Mouse (Mus musculus) ovary, postnatal 36 days (tissue): ENCODE results near the gene Farsa.
"Not testable (repeated sequence)": the region's sequence is repeated elsewhere in the genome, so short reads cannot be mapped to it uniquely, and the experiment has no call there.

ENCODE experiments used
- DNase-seq: peaks from one replicate; pipeline ENCODE4 v3.0.0; 2022; ENCODE audit warnings: low spot score, mixed read lengths

Farsa gene

GRCm38 (mm10) chr8:84873016-84873415 lies 16.2 kb downstream of the Farsa start:
- DNase-seq: no peak

- DNase-seq: no peak
Observed at GRCm38 (mm10) chr8:84874339-84874738, 17.6 kb downstream of the Farsa start.

GRCm38 (mm10) chr8:84877297-84878035 lies 20.7 kb downstream of the Farsa start:
- DNase-seq: no peak

- DNase-seq: no peak
Observed at GRCm38 (mm10) chr8:84878915-84879314, 22.1 kb downstream of the Farsa start.

- no peak for DNase-seq
Observed at GRCm38 (mm10) chr8:84884728-84885127, 27.9 kb downstream of the Farsa start.

GRCm38 (mm10) chr8:84888280-84888679 lies 31.5 kb downstream of the Farsa start:
- DNase-seq: no peak

- DNase-seq: no peak
Observed at GRCm38 (mm10) chr8:84889141-84889540, 32.4 kb downstream of the Farsa start.

GRCm38 (mm10) chr8:84892993-84893708 lies 36.4 kb downstream of the Farsa start:
- no peak for DNase-seq

GRCm38 (mm10) chr8:84893709-84894134 lies 36.9 kb downstream of the Farsa start, which contains the start of gene Gcdh:
Gcdh (minus strand) TSS chr8:84893921.
- DNase-seq: peak; percentile 86

GRCm38 (mm10) chr8:84895963-84896362 lies 39.2 kb downstream of the Farsa start:
- no peak for DNase-seq

GRCm38 (mm10) chr8:84901071-84901470 lies 44.3 kb downstream of the Farsa start:
- DNase-seq: no peak

- DNase-seq: no peak
Observed at GRCm38 (mm10) chr8:84901752-84902151, 45.0 kb downstream of the Farsa start, which contains the start of gene Klf1. Klf1 (plus strand) TSS chr8:84901928.

- DNase-seq: no peak
Observed at GRCm38 (mm10) chr8:84902367-84902919, 45.7 kb downstream of the Farsa start.

- peak; percentile 94 for DNase-seq
Observed at GRCm38 (mm10) chr8:84902920-84903661, 46.3 kb downstream of the Farsa start.

- no peak for DNase-seq
Observed at GRCm38 (mm10) chr8:84904351-84904750, 47.6 kb downstream of the Farsa start.

GRCm38 (mm10) chr8:84907037-84907436 lies 50.2 kb downstream of the Farsa start:
- no peak for DNase-seq

- DNase-seq: no peak
Observed at GRCm38 (mm10) chr8:84907493-84907892, 50.7 kb downstream of the Farsa start.

- not testable (repeated sequence) for DNase-seq
Observed at GRCm38 (mm10) chr8:84907979-84908378, 51.2 kb downstream of the Farsa start.

- DNase-seq: peak; percentile 92
Observed at GRCm38 (mm10) chr8:84908421-84909161, 51.8 kb downstream of the Farsa start, which contains the start of gene Dnase2a. Dnase2a (plus strand) TSS chr8:84908560.

GRCm38 (mm10) chr8:84909162-84909767 lies 52.5 kb downstream of the Farsa start:
- no peak for DNase-seq

GRCm38 (mm10) chr8:84909949-84910348 lies 53.2 kb downstream of the Farsa start:
- no peak for DNase-seq
